Mouse (Mus musculus) C2C12 (cell line): ENCODE results near the gene Zranb2.

ENCODE experiments used
- CTCF ChIP-seq: IDR thresholded peaks from one replicate; pipeline ENCODE4 v1.5.1; 2011; ENCODE audit not compliant: control insufficient read depth, insufficient read depth, insufficient read length
- FOSL1 ChIP-seq: IDR thresholded peaks from one replicate; pipeline ENCODE4 v1.8.0; 2011; ENCODE audit warnings: mild to moderate bottlenecking, low read length; ENCODE audit not compliant: poor library complexity, insufficient read depth, severe bottlenecking
- MAX ChIP-seq: IDR thresholded peaks from one replicate; pipeline ENCODE4 v1.6.1; 2011; ENCODE audit warnings: mild to moderate bottlenecking, control low read depth
- MYOD1 ChIP-seq: IDR thresholded peaks from one replicate; pipeline ENCODE4 v1.6.1; 2011; ENCODE audit warnings: low read depth; ENCODE audit not compliant: control insufficient read depth, insufficient read length
- MYOG ChIP-seq: IDR thresholded peaks from one replicate; pipeline ENCODE4 v1.6.1; 2011; ENCODE audit not compliant: control insufficient read depth, insufficient read length; ENCODE audit errors: extremely low read depth
- USF1 ChIP-seq: IDR thresholded peaks from one replicate; pipeline ENCODE4 v1.6.1; 2011; ENCODE audit warnings: low read depth, mild to moderate bottlenecking, control low read depth, moderate library complexity

DNA sequence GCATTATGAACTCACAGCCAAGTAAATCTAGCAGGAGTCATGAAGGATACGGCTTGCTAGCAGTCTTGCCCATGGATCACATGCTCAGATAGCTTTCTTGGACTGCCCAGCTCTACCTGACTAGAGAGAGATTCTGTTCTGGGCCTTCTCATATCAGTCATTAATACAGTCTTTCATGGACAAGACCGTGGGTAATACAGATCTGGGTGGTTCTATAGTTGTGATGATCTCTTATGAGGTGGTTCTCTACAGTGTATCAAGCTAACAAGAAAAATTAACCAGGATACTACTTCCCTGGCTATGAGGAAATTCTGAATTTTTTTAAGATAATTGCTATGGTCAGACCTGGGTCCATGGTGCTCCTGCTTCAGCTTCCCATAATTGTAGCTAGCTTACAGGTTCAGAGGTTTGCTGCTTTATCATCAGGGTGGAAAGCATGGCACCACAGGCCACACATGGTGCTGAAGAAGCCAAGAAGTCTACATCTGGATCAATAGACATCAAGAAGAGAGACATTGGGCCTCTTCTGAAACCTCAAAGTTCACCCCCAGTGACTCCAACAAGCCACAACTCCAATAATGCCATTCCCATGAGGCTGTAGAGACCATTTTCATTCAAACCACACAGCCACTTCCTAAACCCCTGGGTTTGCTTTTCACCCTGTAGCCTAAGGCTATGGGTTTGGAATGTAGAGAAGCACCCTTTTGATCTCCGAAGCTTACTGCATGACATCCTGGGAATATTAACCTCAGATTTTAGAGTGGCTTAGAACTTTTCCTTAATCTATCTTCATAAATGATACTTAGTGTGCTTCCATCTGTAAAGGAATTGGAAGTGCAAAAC, 16.0 kb downstream of the Zranb2 start:
- TF ChIP-seq CTCF: no peak
- TF ChIP-seq USF1: no peak
- no peak for TF ChIP-seq MYOD1
- no peak for TF ChIP-seq MYOG
- no peak for TF ChIP-seq MAX
- TF ChIP-seq FOSL1: no peak
